Mouse (Mus musculus): ENCODE measurements around the gene Tfip11. TPM values are rescaled to one million over a fixed set of nuclear protein-coding genes. Genes with fewer than 3 reads are reported as not detected.

The Tfip11 gene
- polyA plus RNA-seq, 1 experiment from 2014 or later, result 14.1 TPM

DNA sequence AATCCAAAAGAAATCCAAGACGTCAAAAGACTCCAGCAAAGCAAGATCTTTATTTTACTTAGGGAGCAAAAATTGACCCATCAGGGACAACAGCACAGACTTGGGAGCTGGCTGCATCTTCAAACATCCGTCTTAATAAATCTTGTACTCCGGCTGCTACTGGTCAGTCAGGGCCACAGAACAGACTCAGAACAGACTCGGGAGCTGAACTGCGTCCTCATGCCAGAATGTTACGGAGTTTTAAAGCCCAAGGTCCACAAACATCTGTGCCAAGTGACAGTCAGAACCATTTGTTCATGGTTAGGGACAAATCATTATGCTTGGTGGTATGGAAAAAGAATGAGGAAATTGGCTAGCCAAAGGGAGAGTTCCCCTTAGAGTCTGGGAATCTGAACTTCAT is 2.9 kb upstream of the Tfip11 start:
- DNase-seq (no peak), ATAC-seq (ENCODE audit: low read depth) (no peak)
- Histone ChIP-seq H3K27ac (no peak overlapping the region), H3K9ac (no peak overlapping the region), H3K4me2 (no peak overlapping the region), H3K4me3 (replicated peaks) (no peak overlapping the region), H3K27me3 (no peaks in the 10 kb centered on the region), H3K4me1 (replicated peaks) (peaks cover 52% of the 10 kb centered on the region), H3K9me3 (replicated peaks) (no peaks in the 10 kb centered on the region), H3K36me3 (peaks cover 8% of the 10 kb centered on the region)
- whole genome bisulfite sequencing (ENCODE audit: insufficient replicate concordance), result 89% methylated on average over 6 of the region's 6 CpGs

DNA sequence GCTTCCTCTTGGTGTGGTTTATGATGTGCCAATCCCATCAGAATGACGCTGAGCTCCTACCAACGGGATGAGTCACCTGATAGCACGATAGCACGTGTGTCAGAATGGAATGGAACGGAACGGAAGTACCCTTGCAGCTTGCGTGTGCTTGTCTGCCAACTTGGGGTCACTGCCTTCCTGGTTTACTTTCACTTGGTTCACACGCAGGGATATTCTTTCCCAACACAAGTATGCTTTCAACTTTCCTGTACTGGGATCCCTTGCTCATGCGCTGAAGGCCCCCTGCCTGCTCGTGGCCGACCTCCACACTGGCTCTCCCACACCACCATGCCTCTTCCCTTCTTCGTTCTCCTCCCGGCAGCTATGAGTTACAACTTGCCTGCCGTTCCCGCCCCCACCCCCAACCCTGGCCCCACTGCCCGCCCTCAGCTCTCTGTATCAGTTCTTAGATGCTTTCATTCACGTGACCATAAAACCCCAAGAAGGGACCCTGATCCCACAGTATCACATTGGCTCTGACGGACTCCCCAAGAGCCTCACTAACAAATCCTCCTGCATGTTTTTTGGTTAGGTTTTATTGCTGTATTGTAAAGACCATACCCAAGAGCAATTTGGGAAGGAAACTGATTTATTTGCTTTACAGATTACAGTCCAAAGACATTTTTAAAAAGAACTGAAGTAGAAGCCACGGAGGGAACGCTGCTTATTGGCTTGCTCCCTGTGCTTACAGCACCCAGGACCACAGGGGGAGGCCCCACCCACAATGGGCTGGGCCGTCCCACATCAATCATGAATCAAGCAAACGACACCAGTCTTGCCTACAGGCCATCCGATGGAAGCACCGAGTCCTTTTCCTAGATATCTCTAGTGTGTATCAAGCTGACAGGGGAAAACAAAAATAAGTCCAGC is 1.3 kb upstream of the Tfip11 start:
- peak overlapping the region; percentile 67 for H3K9ac ChIP-seq
- WGBS (ENCODE audit: insufficient replicate concordance), result 11% methylated on average over 24 of the region's 24 CpGs
- no peaks in the 10 kb centered on the region for H3K9me3 ChIP-seq (replicated peaks)
- H3K27me3 ChIP-seq, result no peaks in the 10 kb centered on the region
- peak overlapping the region; percentile 83 for H3K27ac ChIP-seq
- peaks cover 25% of the 10 kb centered on the region for H3K36me3 ChIP-seq
- peaks cover 45% of the 10 kb centered on the region for H3K4me1 ChIP-seq (replicated peaks)
- peak overlapping the region; percentile 81 for H3K4me2 ChIP-seq
- peak overlapping the region; percentile 99 for H3K4me3 ChIP-seq (replicated peaks)
- peak; percentile 90 for ATAC-seq (ENCODE audit: low read depth)
- peak; percentile 74 for DNase-seq

DNA sequence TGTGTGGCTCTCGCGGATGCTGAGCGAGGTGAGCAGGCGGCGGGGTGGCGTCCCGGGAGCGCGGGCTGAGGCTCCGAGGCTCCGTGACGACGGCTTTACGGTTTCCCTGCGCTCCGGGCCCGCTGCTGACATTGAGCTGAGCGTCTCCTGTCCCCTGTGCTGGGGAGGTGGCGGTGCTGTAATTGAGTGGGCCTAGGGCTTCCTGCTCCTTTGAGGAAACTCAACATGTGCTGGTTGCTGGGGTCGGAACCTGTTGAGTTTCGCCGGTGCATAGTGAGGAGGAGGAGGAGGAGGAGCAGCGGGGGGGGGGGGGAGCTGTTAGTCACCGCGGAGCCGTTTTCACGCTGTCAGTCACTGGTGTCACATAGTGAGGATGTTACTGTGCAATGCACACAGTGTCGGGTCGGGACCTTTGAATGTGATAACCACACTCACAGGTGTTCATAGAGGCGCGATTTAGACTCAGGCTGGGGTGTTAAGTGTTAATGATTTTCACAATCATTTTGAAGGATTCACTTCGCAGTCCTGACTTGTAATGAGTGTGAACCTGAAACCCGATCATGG is 370 bp downstream of the Tfip11 start:
- 0 out of 2 replicates have a peak, but pooled peaks have one; percentile 15 for ATAC-seq (ENCODE audit: low read depth)
- peak overlapping the region; percentile 87 for H3K9ac ChIP-seq
- peak overlapping the region; percentile 81 for H3K4me2 ChIP-seq
- peaks cover 41% of the 10 kb centered on the region for H3K36me3 ChIP-seq
- no peaks in the 10 kb centered on the region for H3K9me3 ChIP-seq (replicated peaks)
- peak overlapping the region; percentile 99 for H3K4me3 ChIP-seq (replicated peaks)
- H3K4me1 ChIP-seq (replicated peaks), result peaks cover 39% of the 10 kb centered on the region
- under 1% methylated on average over 33 of the region's 33 CpGs for WGBS (ENCODE audit: insufficient replicate concordance)
- H3K27ac ChIP-seq, result peak overlapping the region; percentile 83
- H3K27me3 ChIP-seq, result no peaks in the 10 kb centered on the region
- no peak for DNase-seq

DNA sequence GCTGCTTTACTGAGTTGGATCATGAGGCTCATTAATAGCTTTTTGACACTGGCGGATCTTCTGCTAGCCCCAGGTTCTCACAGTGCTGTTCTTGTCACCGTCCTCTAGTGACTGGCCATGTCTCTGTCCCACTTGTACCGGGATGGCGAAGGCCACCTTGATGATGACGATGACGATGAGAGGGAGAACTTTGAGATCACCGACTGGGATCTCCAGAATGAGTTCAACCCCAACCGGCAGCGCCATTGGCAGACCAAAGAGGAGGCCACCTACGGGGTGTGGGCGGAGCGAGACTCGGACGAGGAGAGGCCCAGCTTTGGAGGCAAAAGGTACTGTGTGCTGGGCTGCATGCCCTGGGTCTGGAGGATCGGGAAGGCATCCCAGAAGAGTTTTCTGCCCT is 1.7 kb downstream of the Tfip11 start:
- Histone ChIP-seq H3K4me2 (peak overlapping the region; percentile 81; the same call in 1 of the 2 replicates), H3K4me1 (replicated peaks) (peaks cover 39% of the 10 kb centered on the region), H3K36me3 (peaks cover 54% of the 10 kb centered on the region), H3K27me3 (no peaks in the 10 kb centered on the region), H3K9ac (no peak overlapping the region), H3K27ac (no peak overlapping the region), H3K4me3 (replicated peaks) (peak overlapping the region; percentile 99), H3K9me3 (replicated peaks) (no peaks in the 10 kb centered on the region)
- no peak for DNase-seq
- 86% methylated on average over 15 of the region's 15 CpGs for WGBS (ENCODE audit: insufficient replicate concordance)
- no peak for ATAC-seq (ENCODE audit: low read depth)

DNA sequence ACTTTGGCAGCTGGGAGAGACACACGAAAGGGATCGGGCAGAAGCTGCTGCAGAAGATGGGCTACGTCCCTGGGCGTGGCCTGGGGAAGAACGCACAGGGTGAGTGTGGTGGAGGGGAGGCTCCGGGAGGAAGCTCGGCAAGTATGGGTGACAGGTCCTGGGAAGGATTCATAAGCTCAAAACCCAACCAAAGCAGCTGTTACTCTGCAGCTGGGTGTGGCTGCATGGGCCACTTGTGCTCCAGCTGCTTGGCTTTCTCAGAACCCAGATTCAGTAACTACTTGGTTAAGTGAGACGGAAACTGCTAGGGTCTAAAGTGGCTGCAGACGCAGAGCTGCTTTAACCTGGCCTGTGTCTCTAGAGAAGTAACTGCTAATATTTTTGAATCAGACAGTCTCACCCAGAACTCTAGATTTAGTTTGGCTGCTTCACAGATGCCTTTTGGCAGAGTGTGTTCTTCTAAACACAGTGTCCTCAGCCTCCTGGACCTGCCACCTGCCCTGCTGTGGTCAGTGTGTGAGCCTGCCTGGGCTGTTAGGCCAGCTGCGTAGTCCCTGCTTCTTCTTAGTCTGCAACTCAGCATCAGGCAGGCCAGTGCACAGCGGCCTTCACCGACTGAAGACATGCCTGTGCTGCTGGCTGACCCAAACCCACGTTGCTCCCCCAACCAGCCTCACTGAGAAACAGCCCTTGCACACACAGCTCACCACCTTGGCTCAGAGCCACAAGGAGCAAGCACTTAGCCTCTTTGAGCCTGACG is 3.8 kb downstream of the Tfip11 start:
- peaks cover 76% of the 10 kb centered on the region for H3K36me3 ChIP-seq
- no peak overlapping the region for H3K27ac ChIP-seq
- H3K27me3 ChIP-seq, result no peaks in the 10 kb centered on the region
- H3K4me1 ChIP-seq (replicated peaks), result peaks cover 26% of the 10 kb centered on the region
- no peak for DNase-seq
- ATAC-seq (ENCODE audit: low read depth), result no peak
- no peak overlapping the region for H3K4me3 ChIP-seq (replicated peaks)
- WGBS (ENCODE audit: insufficient replicate concordance), result 82% methylated on average over 14 of the region's 14 CpGs
- no peaks in the 10 kb centered on the region for H3K9me3 ChIP-seq (replicated peaks)
- H3K9ac ChIP-seq, result no peak overlapping the region
- H3K4me2 ChIP-seq, result no peak overlapping the region

DNA sequence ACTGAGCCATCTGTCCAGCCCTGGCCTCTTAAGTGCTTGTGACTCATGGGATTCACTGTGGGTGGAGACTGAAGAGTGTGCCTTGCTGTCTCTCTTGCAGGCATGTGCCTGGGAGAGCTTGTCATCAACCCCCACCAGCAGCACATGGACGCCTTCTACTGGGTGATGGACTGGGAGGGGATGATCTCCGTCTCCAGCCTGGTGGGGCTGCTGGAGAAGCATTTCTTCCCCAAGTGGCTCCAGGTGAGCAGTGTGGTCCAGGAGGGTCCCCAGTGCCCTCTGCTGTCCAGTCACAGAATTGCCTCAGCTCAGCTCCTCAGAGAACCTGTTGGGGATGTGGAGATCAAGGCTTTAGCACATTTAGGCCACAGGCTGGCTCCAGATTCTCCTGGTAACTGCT is 9.3 kb downstream of the Tfip11 start:
- WGBS (ENCODE audit: insufficient replicate concordance), result 45% methylated on average over 2 of the region's 2 CpGs
- Histone ChIP-seq H3K9ac (no peak overlapping the region), H3K4me3 (replicated peaks) (no peak overlapping the region), H3K4me1 (replicated peaks) (no peaks in the 10 kb centered on the region), H3K27me3 (no peaks in the 10 kb centered on the region), H3K9me3 (replicated peaks) (no peaks in the 10 kb centered on the region), H3K27ac (no peak overlapping the region), H3K4me2 (no peak overlapping the region), H3K36me3 (peaks cover 95% of the 10 kb centered on the region)
- ATAC-seq (ENCODE audit: low read depth) (0 out of 2 replicates have a peak, but pooled peaks have one; percentile 11), DNase-seq (peak; percentile 20)

DNA sequence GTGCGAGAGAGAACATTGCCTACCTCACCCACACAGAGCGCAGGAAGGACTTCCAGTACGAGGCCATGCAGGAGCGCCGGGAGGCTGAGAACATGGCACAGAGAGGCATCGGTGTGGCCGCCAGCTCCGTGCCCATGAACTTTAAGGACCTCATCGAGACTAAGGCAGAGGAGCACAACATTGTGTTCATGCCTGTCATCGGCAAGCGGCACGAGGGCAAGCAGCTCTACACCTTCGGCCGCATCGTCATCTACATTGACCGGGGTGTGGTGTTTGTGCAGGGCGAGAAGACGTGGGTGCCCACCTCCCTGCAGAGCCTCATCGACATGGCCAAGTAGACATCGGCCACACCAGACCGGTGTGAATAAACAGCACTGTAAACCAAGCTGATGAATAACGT is 10.8 kb downstream of the Tfip11 start:
- peaks cover 11% of the 10 kb centered on the region for H3K4me1 ChIP-seq (replicated peaks)
- no peak overlapping the region for H3K4me3 ChIP-seq (replicated peaks)
- DNase-seq, result no peak
- no peaks in the 10 kb centered on the region for H3K9me3 ChIP-seq (replicated peaks)
- H3K9ac ChIP-seq, result no peak overlapping the region
- no peak overlapping the region for H3K4me2 ChIP-seq
- peaks cover 84% of the 10 kb centered on the region for H3K36me3 ChIP-seq
- WGBS (ENCODE audit: insufficient replicate concordance), result 85% methylated on average over 22 of the region's 22 CpGs
- H3K27me3 ChIP-seq, result no peaks in the 10 kb centered on the region
- no peak overlapping the region for H3K27ac ChIP-seq
- ATAC-seq (ENCODE audit: low read depth), result no peak

DNA sequence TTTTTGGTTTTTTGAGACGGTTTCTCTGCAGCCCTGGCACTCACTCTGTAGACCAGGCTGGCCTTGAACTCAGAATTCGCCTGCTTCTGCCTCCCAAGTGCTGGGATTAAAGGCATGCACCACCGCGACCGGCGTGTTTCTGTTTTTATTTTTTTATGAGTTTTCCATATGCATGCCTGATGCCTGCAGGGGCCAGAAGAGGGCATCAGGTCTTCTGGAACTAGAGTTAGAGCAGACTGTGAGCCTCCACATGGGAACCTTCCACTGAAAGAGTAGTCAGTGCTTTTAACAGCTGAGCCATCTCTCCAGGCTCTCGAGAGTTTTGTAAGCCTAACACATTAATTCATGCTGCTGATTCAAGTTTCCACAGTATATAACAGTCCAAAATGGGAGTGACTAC is 13.1 kb downstream of the Tfip11 start:
- Histone ChIP-seq H3K27me3 (no peaks in the 10 kb centered on the region), H3K4me2 (no peak overlapping the region), H3K9ac (no peak overlapping the region), H3K36me3 (peaks cover 62% of the 10 kb centered on the region), H3K9me3 (replicated peaks) (no peaks in the 10 kb centered on the region), H3K27ac (no peak overlapping the region), H3K4me3 (replicated peaks) (no peak overlapping the region), H3K4me1 (replicated peaks) (peaks cover 27% of the 10 kb centered on the region)
- WGBS (ENCODE audit: insufficient replicate concordance), result 67% methylated on average over 7 of the region's 7 CpGs
- no peak for DNase-seq
- no peak for ATAC-seq (ENCODE audit: low read depth)

DNA sequence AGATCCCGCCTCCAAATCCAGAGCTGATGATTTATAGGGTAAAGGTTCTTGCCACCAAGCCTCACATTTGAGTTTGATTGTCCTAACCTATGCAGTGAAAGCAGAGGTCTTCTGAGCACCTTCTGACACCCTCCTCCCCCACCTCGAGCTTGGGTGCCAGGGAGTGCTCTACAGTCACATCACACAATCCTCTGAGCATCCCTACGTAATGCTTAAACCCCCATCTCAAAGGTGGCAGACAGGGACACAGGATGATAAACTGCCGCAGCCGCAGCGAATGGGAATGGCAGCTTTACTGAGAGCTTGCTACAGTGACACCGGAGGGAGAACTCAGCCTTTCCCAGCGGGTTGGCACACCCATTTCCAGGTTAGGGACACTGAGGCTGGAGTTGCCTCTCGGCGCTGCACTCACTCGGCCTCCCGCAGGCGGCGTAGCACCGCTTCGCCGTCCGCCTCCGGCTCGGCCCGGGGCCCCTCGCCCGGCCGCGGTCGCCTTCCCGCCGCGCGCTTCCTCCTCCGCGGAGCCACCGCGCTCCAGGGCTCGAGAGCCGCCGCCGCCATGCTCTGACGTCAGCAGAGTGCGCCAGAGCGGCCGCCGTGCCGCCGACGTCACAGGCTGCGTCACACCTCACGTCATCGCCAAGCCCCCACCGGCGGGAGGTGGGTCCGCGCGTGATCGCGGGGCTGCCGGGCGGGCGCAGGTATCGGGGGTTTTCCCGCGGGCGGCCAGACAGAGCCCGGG is 16.5 kb downstream of the Tfip11 start, which contains the start of the genes Srrd and Hps4:
Gene Srrd (minus strand): TSS at position 578 of the 742 bp plus-strand sequence.
Gene Hps4 (plus strand): TSS at position 621 of the 742 bp plus-strand sequence.
- WGBS (ENCODE audit: insufficient replicate concordance), result 3% methylated on average over 47 of the region's 64 CpGs
- H3K4me1 ChIP-seq (replicated peaks), result peaks cover 54% of the 10 kb centered on the region
- ATAC-seq (ENCODE audit: low read depth) (peak; percentile 66), DNase-seq (peak; percentile 76)
- H3K9ac ChIP-seq, result peak within 1 kb of the TSS; percentile 83
- H3K9me3 ChIP-seq (replicated peaks), result no peaks in the 10 kb centered on the region
- H3K36me3 ChIP-seq, result peaks cover 42% of the 10 kb centered on the region
- H3K4me2 ChIP-seq, result peak within 1 kb of the TSS; percentile 74
- H3K27me3 ChIP-seq, result no peaks in the 10 kb centered on the region
- peak within 1 kb of the TSS; percentile 76 for H3K27ac ChIP-seq
- peak within 1 kb of the TSS; percentile 86 for H3K4me3 ChIP-seq (replicated peaks)

DNA sequence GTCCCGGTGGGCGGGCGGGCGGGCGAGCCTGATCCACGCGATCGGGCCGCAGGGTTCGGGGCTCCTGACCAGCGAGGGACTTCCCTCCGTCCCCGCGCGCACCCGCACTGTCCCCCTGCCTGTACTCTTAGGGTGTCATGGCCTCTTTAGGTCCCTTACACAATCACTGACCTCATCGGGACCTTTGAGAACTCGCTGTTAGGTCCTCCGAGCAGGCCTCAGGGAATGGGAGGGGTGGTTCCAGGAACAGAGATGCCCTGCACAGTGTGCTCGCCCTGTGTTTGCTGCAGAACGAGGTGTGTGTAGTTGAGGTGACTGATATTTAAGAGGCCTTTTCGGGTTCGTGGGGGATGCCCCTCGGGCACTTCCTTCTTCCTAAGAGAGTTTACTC is 17.0 kb downstream of the Tfip11 start:
- Histone ChIP-seq H3K4me2 (peak overlapping the region; percentile 74), H3K36me3 (peaks cover 39% of the 10 kb centered on the region), H3K4me1 (replicated peaks) (peaks cover 54% of the 10 kb centered on the region), H3K27me3 (no peaks in the 10 kb centered on the region), H3K9me3 (replicated peaks) (no peaks in the 10 kb centered on the region), H3K4me3 (replicated peaks) (peak overlapping the region; percentile 86), H3K27ac (peak overlapping the region; percentile 76), H3K9ac (peak overlapping the region; percentile 83)
- ATAC-seq (ENCODE audit: low read depth) (peak; percentile 76), DNase-seq (no peak)
- 0% methylated on average over 24 of the region's 24 CpGs for WGBS (ENCODE audit: insufficient replicate concordance)

Measured in liver, embryonic 13.5 days (tissue).